Mouse (Mus musculus): ENCODE measurements around the gene Rtel1. TPM values are rescaled to one million over a fixed set of nuclear protein-coding genes. Genes with fewer than 3 reads are reported as not detected.

Gene Rtel1
- total RNA-seq, 1 experiment from 2014 or later: 56.7 TPM

- no peak for ATAC-seq (replicated peaks in 1 of 2; ENCODE audit: insufficient read depth in 1 of 2, low FRiP score in 2 of 2, low TSS enrichment in 1 of 2, low read depth in 1 of 2, poor library complexity in 2 of 2, severe bottlenecking in 2 of 2)
These were observed 60.2 kb downstream of the Rtel1 start, which contains the start of gene Lime1 for GRCm38 (mm10) chr2:181379778-181380177. Gene Lime1, plus strand, starts transcription at chr2:181380078.

GRCm38 (mm10) chr2:181380251-181380650 lies 60.7 kb downstream of the Rtel1 start:
- no peak for ATAC-seq (replicated peaks in 1 of 2; ENCODE audit: insufficient read depth in 1 of 2, low FRiP score in 2 of 2, low TSS enrichment in 1 of 2, low read depth in 1 of 2, poor library complexity in 2 of 2, severe bottlenecking in 2 of 2)

GRCm38 (mm10) chr2:181381107-181381506 lies 61.6 kb downstream of the Rtel1 start:
- ATAC-seq (replicated peaks in 1 of 2; ENCODE audit: insufficient read depth in 1 of 2, low FRiP score in 2 of 2, low TSS enrichment in 1 of 2, low read depth in 1 of 2, poor library complexity in 2 of 2, severe bottlenecking in 2 of 2): no peak; a peak in 1 of 4 replicates

GRCm38 (mm10) chr2:181381631-181382306 lies 62.2 kb downstream of the Rtel1 start:
- no peak for ATAC-seq (replicated peaks in 1 of 2; ENCODE audit: insufficient read depth in 1 of 2, low FRiP score in 2 of 2, low TSS enrichment in 1 of 2, low read depth in 1 of 2, poor library complexity in 2 of 2, severe bottlenecking in 2 of 2)

GRCm38 (mm10) chr2:181384463-181384862 lies 64.9 kb downstream of the Rtel1 start:
- ATAC-seq (replicated peaks in 1 of 2; ENCODE audit: insufficient read depth in 1 of 2, low FRiP score in 2 of 2, low TSS enrichment in 1 of 2, low read depth in 1 of 2, poor library complexity in 2 of 2, severe bottlenecking in 2 of 2): no peak

- ATAC-seq (replicated peaks in 1 of 2; ENCODE audit: insufficient read depth in 1 of 2, low FRiP score in 2 of 2, low TSS enrichment in 1 of 2, low read depth in 1 of 2, poor library complexity in 2 of 2, severe bottlenecking in 2 of 2): no peak
These were observed 65.4 kb downstream of the Rtel1 start for GRCm38 (mm10) chr2:181384919-181385391.

- ATAC-seq (replicated peaks in 1 of 2; ENCODE audit: insufficient read depth in 1 of 2, low FRiP score in 2 of 2, low TSS enrichment in 1 of 2, low read depth in 1 of 2, poor library complexity in 2 of 2, severe bottlenecking in 2 of 2): no peak
These were observed 66.3 kb downstream of the Rtel1 start for GRCm38 (mm10) chr2:181385885-181386284.

GRCm38 (mm10) chr2:181386663-181387210 lies 67.2 kb downstream of the Rtel1 start:
- no peak for ATAC-seq (replicated peaks in 1 of 2; ENCODE audit: insufficient read depth in 1 of 2, low FRiP score in 2 of 2, low TSS enrichment in 1 of 2, low read depth in 1 of 2, poor library complexity in 2 of 2, severe bottlenecking in 2 of 2)

GRCm38 (mm10) chr2:181390136-181390870 lies 70.8 kb downstream of the Rtel1 start:
- no peak for ATAC-seq (replicated peaks in 1 of 2; ENCODE audit: insufficient read depth in 1 of 2, low FRiP score in 2 of 2, low TSS enrichment in 1 of 2, low read depth in 1 of 2, poor library complexity in 2 of 2, severe bottlenecking in 2 of 2)

GRCm38 (mm10) chr2:181391022-181391421 lies 71.5 kb downstream of the Rtel1 start:
- no peak for ATAC-seq (replicated peaks in 1 of 2; ENCODE audit: insufficient read depth in 1 of 2, low FRiP score in 2 of 2, low TSS enrichment in 1 of 2, low read depth in 1 of 2, poor library complexity in 2 of 2, severe bottlenecking in 2 of 2)

- ATAC-seq (replicated peaks in 1 of 2; ENCODE audit: insufficient read depth in 1 of 2, low FRiP score in 2 of 2, low TSS enrichment in 1 of 2, low read depth in 1 of 2, poor library complexity in 2 of 2, severe bottlenecking in 2 of 2): no peak
These were observed 72.0 kb downstream of the Rtel1 start for GRCm38 (mm10) chr2:181391541-181391940.

- peak; percentile 66 to 90 for ATAC-seq (replicated peaks in 1 of 2; ENCODE audit: insufficient read depth in 1 of 2, low FRiP score in 2 of 2, low TSS enrichment in 1 of 2, low read depth in 1 of 2, poor library complexity in 2 of 2, severe bottlenecking in 2 of 2)
These were observed 73.2 kb downstream of the Rtel1 start for GRCm38 (mm10) chr2:181392600-181393213.

- no peak for ATAC-seq (replicated peaks in 1 of 2; ENCODE audit: insufficient read depth in 1 of 2, low FRiP score in 2 of 2, low TSS enrichment in 1 of 2, low read depth in 1 of 2, poor library complexity in 2 of 2, severe bottlenecking in 2 of 2)
These were observed 74.5 kb downstream of the Rtel1 start for GRCm38 (mm10) chr2:181394086-181394485.

GRCm38 (mm10) chr2:181397207-181397761 lies 77.7 kb downstream of the Rtel1 start:
- no peak for ATAC-seq (replicated peaks in 1 of 2; ENCODE audit: insufficient read depth in 1 of 2, low FRiP score in 2 of 2, low TSS enrichment in 1 of 2, low read depth in 1 of 2, poor library complexity in 2 of 2, severe bottlenecking in 2 of 2)

- ATAC-seq (replicated peaks in 1 of 2; ENCODE audit: insufficient read depth in 1 of 2, low FRiP score in 2 of 2, low TSS enrichment in 1 of 2, low read depth in 1 of 2, poor library complexity in 2 of 2, severe bottlenecking in 2 of 2): 0 out of 4 replicates have a peak, but pooled peaks of 1 of the 2 experiments have one; percentile 32
These were observed 82.0 kb downstream of the Rtel1 start for GRCm38 (mm10) chr2:181401497-181401896.

- ATAC-seq (replicated peaks in 1 of 2; ENCODE audit: insufficient read depth in 1 of 2, low FRiP score in 2 of 2, low TSS enrichment in 1 of 2, low read depth in 1 of 2, poor library complexity in 2 of 2, severe bottlenecking in 2 of 2): no peak
These were observed 84.2 kb downstream of the Rtel1 start for GRCm38 (mm10) chr2:181403722-181404121.

All from hematopoietic stem cell, adult 5-6 weeks (primary cell).